Mouse (Mus musculus) embryonic fibroblast, embryonic 13.5 days (primary cell): ENCODE data around the gene Ldlr.

Experiments used
- CTCF ChIP-seq: IDR thresholded peaks from 2 replicates; pipeline ENCODE4 v1.5.1; 2011; ENCODE audit warnings: mild to moderate bottlenecking, control low read depth, low read length, moderate library complexity, borderline replicate concordance; ENCODE audit not compliant: insufficient read depth
- POLR2A ChIP-seq: IDR thresholded peaks from 2 replicates; pipeline ENCODE4 v1.6.1; 2011; ENCODE audit warnings: low read depth, mild to moderate bottlenecking, control low read depth, low read length, moderate library complexity

- TF ChIP-seq POLR2A, result no peak
- TF ChIP-seq CTCF, result no peak
Measured at GRCm38 (mm10) chr9:21717015-21717414, 6.3 kb upstream of the Ldlr start.
